Mouse (Mus musculus): ENCODE data around the gene Lnx2.

GRCm38 (mm10) chr5:147071886-147072285 is 4.5 kb downstream of the Lnx2 start:
- TF ChIP-seq CTCF (IDR thresholded peaks at IDR 0.05; ENCODE audit: control insufficient read depth, insufficient read depth, insufficient read length) (no peak), FOSL1 (IDR thresholded peaks at IDR 0.05; ENCODE audit: insufficient read depth, low read length, poor library complexity, severe bottlenecking) (no peak)

Measured in C2C12 (cell line).